Mouse (Mus musculus) monocyte, adult 2 months (primary cell): ENCODE results near the gene Flnb.
A peak's percentile ranks its signal among the peaks of the same experiment; 100 is the strongest.

ENCODE experiments used
- DNase-seq, 2 experiments: peaks; one replicate each; pipeline ENCODE4 v3.0.0; 2022; ENCODE audit warnings: low spot score in 2 of 2, low read depth in 1 of 2

Gene Flnb

DNA sequence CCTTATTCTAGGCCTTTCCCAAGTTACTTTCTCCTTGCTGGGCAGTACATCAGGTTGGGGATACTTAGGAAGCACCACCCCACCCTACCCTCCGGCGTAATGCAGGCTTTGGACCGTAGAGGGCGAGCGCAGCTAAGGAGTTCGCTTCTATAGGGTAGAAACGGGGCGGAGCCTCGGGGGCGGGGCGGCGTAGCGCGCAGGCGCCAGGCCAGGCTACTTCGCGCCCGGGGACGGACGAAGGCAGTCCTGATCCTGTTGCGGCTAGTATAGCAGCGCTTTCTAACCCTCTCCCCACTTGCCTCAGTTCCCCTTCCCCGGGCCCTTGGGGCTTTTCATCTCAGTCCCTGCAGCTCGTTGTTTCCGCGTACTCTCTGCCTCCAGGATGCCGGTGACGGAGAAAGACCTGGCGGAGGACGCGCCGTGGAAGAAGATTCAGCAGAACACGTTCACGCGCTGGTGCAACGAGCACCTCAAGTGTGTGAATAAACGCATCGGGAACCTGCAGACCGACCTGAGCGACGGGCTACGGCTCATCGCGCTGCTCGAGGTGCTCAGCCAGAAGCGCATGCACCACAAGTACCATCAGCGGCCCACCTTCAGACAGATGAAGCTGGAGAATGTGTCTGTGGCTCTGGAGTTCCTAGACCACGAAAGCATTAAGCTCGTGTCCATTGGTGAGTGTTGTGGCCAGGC, at the start of gene Flnb:
Flnb (plus strand) TSS at position 188 of the 693 bp plus-strand sequence.
- DNase-seq = peak; percentile 82 to 95

DNA sequence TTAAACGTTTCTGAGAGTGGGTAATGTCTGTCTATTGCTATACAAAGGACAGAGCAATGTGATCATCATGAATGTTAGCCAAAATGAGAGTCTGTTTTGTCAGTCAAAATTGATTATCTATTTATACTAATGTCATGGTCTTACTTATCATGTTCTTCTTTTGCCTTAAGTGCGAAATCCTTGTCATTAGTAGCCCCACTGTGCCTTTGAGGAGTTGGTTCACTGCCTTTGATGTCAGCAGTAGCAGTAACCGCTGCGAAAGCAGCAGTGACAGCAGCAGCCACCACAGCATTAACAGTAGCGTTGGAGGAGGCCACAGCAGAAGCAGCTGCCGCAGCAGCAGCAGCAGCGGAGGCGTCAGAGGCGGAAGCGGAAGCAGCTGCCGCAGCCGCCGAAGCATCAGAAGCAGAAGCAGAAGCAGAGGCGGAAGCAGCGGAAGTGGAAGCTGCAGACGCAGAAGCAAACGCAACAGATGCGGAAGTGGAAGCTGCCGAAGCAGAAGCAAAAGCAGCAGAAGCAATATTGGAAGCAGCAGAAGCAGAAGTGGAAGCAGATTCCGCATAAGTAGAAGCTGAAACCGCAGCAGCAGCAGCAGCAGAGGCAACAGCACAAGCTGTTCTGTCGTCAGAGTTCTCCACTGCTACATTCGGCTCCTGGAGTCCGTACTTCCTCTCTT, 43.9 kb upstream of the Flnb start:
- peak; percentile 25 to 42 for DNase-seq

DNA sequence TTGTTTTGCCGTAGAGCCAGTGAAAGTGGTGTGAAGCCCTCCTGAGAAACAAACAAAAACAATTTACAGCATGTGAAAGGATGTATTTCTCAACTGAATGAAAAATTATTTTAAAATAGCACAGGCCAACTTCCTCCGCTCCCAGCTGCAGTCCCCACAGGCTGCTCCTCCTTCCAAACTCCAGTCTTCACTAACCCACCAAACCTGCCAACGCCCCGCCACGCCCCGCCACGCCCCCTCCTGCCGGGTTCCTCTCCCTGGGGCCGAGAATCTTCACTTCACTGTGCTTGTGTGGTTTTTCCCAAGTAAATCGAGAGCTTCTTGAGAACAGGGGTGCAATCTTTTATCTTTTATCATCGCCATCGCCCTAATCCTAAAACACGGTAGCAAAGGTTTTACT, 31.7 kb upstream of the Flnb start:
- no peak for DNase-seq

DNA sequence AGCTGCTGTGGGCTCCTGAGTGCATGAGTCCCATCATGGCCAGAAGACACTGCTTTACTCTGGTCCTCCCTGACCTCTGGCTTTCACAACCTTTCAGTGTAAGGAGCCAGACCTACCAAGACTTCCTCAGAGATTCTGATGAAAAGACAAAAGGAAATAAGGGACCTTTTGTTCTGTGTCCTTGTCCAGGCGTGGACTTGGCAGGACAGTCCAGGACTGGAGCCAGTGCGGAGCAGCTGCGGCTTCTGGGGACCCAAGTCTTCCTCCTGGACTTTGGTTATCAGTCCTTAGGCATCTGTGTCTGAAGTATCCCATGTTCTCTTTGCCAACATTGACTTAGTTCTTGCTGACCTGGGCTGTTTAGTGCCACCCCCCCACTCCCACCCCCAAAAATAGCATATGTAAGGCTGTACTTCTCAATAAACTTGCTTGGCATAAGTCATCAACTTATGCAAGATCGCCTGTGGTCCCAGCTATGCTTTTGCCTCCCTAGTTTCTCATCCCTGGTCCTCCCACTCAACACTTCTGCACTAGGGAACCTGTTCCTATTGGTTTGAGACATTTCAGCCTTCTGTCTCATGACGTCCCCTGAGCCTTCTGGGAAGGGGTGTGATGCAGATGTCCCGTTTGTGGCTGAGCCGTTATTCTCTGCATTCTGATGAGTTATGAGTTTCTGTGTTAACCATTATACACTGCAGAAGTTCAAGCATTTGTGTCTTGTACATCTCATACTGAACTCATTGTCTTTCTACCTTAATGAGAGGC, 28.3 kb upstream of the Flnb start:
- no peak for DNase-seq

DNA sequence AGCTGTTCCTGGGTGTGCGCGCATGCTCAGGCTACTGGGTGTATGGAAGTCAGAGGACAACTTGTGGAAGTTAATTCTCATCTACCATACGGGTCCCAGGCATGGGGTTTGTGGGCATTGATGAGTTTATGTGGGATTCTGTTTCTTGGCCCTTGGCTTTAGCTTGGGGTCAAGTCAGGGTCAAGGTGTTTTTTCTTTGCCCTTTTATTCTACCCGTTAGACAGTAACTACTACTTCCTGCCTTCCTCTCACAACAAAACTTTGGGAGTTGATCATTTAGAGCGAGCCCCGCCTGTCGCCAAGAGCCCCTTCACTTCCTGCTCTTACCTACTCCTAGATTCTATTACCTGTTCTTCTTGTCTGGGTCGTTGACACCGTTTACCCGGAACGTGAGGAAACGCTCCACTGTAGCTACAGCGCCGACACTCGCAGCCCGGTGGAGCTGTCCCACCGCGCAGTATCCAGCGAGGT, 26.7 kb upstream of the Flnb start:
- no peak for DNase-seq

DNA sequence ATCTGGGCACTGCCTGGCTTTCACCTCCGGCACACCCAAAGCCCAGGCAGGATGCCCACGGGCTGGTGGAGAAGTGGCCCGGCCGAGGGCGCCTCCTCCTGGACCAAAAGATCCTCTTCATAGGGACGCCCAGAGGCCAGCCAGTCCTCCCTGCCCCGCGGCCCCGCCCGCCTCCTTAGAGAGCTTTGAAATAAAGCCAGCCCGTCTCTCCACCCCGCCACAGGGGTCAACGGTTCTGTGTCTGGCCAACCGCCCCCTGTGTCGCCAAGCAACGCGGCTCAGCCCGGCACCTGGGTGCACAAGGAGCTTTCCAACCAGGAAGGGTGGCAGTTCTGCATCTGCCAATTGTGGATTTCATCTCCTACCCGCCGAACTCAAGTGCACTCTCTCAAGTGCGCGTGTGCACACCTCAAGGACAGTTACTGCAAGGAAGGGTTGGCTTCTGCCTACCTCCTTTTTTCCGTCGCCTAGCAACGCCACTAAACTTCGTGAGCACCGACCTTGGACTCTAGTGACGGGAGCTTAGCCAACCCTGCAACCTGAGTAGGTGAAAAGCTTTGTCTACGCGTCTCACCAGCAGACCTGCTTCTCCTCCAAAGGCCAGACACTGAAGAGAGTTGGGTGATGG, 26.1 kb upstream of the Flnb start, which contains the start of gene Gm26661:
Gm26661 (plus strand) TSS at position 56 of the 628 bp plus-strand sequence.
- DNase-seq = no peak

DNA sequence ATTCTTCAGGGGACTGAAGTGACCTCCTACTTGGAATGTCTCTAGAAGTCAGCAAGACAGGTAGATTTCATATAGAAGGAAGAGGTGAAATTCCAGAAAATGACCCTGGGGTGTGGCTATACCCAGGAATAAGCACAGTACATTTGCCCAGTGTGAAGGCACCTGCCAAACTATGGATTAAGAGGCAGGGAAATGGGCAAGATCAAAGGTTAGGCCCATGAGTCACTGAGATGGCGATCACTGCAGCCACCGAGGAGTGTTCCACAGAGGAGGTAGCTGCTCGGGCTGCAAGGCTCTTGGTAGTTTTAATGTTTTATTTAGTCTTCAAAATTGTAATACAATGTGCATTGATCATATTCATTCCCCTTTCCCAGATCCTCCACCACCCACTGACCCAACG, 21.8 kb upstream of the Flnb start:
- no peak for DNase-seq

DNA sequence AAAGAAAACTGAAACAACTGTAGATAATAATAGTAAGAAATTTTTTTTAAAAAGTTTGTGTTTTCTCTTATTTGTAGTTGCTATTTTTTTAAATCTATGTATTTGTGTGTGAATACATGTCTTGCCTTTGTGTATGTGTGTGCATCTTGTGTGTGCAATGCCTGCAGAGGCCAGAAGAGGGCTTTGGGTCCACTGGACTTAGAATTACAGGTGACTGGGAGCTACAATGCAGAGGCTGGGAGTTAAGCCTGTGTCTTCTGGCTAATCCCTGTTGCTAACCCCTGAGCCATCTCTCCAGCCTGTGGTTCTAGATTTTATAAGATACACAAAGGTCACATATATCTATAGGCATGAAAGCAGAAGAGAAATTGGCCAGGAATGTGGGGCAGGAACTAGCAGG, 17.1 kb upstream of the Flnb start:
- DNase-seq = no peak

DNA sequence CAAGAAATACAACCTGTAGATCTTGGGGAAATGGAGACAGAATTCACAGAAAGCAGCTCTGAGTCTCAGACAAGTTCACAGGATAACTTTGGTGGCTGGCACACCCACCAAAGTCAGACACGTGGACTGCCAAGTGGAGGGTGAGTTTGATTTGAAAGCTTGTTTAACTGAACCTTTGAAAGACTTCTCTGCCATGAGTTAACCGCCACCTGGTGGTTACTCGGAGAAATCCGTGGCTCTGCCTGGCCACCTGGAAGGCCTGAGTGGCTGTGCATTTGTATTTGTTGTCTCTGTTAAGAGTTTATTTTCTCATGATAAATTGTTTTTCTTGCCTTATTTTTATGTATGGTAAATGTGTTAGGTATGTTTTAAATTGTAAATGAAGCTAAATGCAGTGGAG, 15.9 kb upstream of the Flnb start:
- DNase-seq = no peak

DNA sequence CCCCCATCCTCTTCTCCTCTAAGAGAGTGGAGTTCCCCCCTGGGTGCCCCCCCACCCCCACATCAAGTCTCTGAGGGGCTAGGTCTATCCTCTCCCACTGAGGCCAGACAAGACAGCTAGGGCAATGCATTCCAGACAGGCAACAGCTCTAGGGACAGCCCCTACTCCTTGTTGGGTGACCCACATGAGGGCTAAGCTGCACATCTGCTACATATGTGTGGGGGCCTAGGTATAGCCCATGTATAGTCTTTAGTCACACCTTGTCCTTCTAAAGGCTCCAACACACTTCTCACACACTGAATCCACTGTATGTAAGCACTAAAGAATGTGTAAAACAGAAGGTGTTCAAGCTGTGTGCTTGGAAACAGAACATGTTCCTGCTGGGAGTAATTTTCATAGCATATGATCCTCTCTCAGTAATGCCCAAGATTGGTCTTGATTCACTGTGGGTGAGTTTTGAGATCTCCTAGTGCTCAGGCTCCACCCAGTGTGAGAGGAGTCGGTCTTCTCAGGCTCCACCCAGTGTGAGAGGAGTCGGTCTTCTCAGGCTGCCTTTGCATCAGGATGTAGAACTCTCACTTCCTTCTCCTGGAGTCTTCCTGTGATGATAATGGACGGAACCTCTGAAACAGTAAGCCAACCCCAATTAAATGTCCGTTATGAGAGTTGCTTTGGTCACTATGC, 13.7 kb upstream of the Flnb start:
- DNase-seq = peak in 1 of 2 experiments; percentile 24

DNA sequence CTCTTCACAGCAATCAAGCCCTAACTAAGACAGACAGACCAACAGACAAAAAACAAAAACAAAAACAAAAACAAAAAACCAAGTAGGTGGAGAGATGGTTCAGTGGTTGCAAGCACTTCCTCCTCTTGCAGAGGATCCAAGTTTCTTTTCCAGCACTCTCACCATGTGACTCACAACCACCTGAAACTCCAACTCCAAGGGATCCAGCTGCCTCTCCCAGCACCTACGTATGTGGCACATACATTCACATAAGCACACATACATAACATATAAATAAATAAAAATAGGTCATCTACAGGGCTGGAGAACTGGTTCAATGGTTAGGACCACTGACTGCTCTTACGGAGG, 13.2 kb upstream of the Flnb start:
- DNase-seq = no peak

DNA sequence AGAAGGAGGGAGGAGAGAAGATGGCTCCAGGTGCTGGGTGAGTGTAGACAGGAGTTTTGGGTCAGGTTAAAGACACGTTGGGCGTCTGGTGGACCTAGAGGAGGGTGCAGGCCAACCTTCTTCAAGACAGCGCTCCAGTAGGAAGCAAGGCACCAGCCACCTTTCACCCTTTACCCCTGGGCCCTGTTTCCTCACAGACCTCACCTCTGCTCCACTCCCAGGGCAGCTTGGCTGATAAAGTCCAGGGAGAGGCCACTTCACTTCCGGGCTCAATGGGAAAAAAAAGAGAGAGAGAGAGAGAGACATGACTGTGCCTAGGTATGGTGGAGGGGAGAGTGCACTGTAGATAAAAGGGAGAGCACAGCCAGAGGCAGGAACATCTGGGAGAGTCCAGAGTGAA, 10.0 kb upstream of the Flnb start:
- no peak for DNase-seq

DNA sequence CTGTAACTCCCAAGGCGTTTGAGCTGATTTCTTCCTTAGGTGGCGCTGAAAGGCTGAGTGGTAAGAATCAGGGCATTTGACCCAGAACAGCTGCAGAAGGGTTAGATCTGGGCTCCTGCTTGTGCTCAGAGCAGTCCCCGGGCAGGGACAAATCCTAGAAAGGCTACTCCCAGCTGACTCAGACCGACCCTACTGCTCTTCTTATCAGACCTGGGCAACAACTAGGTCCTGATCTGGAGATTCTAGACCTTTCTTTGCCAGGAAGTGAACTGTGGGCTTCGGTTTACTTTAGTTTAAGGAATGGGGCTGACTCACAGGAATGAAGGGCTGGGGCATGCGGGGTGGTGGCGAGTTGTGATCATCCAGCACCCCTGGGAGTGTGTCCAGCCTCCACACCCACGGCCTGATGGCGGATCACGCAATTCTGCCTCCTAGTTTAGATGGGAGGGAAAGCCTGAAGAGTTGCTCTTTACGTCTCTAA, 9.2 kb upstream of the Flnb start:
- DNase-seq = no peak

DNA sequence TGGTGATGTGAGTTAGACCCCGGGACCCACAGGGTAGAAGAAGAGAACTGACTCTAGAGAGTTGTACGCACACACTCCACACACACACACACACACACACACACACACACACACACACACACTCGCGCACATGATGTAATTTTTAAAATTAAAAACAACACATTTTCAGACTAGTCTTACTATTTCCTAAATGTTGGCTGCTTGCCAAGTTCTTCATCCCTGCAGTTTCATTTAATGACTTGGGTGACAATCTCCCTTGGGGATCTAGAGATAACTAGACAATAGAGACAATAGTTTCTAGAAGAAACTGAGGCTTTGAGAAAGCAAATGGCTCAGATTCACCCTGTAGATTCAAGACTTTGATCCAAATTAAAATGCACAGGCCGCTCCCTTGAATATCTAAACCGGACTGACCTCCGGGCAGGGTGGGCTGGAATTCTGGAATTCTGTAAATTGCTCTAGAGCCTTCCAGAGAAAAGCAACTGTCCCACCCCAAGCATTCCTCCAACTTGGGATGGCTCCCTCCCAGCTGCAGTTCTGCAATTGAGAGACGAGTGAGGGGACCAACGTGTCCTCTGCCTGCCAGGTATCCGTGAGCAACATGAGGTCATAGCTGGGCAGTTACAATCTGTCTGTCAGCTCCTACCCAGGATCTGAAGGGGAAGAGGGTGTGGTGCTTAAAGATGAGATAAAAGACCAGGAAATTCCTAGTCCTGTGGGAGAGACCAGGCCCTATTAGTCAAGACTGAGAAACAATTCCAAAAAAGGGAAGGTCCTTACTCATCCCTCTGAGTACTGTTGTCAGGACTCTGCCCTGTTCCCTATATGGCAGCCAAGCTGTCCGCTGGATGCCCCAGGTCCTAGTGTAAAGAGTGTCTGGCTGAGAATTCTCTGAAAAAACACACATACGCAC, 8.5 kb upstream of the Flnb start:
- no peak for DNase-seq

DNA sequence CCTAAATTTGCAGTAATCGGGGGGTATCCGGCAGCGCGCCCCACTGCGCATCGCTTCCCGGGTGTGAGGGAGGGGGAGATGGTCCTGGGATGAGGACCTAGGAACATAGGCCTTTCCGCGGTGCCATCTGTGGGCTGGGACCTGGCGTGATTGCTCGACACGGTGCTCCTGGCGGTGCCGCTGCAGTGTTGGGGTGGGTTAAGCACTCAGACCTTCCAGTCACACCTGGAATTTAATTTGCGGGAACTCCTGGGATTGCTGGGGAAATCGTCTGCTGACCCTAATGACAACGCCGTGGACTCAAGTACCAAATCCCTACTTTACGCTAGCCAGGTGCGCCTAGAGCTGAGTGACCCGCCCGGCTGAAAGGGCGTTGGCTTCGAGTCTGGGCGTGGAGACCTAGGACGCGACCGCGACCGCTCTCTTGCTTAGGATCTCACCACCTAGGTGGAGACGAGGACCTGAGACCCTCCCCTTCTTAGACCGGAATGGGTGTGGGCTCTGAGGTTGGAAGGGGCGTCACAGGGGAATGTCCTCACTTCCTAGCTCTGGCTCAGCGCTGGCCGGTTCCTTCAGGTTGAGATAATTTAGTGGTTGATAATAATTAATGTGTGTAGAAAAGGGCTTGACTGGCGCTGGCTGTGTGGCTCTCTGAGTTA, 835 bp downstream of the Flnb start:
- DNase-seq = no peak

DNA sequence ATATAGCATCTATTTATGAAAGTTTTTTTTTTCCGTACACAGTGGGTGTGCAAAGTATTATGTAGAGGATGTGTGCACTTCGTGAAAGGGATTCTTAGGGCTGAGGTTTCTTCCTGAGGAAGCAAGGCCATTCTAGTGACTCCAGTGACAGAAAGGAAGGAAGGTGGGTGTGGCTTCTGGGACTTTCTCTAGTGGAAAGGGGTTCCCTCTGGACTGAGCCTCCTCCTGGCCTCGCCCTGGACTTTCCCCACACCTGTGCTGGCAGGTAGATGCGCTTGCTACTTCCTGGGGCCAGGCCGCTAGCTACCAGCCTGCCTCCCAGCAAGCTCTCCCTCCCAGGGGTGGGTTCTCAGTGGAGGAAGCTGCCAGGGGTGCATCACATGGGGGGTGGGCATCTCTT, 1.7 kb downstream of the Flnb start:
- DNase-seq = no peak

DNA sequence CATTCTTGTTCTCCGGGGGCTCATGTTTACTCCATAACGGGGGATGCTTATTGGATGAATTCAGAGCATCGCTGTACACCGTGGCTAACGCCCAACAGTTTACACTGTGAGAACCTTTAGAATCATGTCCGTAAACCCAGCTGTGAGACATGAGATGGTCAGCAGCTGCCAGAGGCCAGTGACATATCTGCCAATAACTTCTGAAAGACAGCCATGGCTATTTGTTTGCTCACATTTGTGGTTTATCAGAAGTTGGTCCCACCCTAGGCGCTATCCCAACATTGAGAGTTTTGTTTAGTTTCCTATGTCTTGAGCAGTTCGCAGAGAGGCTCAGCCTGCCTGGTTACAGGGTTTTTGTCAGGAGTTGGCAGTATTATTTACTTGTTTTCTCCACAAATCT, 3.6 kb downstream of the Flnb start:
- DNase-seq = no peak

DNA sequence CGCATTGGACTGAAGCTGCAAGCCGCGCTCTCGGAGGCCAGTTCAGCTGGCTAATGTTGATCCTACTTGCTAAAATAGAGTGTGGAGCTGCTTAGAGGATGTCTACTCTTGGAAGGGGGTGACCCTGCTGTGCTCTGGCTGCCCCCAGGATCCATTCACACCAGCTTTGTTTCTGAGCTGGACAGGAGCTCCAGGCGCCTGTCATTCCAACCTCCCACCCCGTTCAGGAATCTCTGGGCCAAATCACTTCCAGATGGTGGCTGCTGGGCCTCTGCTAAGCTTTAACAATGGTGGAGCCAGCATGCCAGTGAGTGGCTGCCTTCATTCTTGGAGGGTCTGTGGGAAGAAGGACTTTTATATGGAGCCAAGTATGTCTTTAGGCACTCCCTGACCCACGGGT, 4.9 kb downstream of the Flnb start:
- no peak for DNase-seq

DNA sequence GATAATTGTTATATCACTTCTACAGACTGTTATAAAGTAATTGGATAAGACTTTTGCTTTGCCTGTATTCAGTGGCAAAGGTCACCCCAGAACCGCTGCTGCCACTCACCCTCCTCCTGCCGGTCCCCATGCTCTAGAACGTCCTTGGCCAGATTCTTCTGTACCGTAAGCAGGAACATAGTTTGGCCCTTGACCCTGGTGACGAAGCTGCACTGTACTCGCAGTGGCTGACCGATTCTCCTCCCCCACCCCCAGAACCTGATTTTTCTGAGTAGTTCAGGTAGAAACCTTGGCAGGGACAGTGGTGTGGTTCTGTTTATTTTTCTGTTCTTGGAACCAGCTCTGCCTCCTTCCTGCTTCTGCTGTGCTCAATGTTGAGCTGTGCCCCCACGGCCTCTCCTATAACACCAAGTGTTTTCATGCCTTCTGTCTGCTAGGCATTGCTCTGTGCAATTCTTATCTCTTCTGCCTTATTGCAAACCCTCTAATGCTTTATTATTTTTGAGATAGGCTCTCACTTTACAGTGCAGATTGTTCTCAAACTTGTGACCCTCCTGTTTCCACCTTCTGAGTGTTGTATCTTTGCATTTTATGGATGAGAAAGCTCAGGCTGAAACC, 7.0 kb downstream of the Flnb start:
- DNase-seq = no peak
